Mouse (Mus musculus) MEL (cell line): ENCODE results near the gene 1700001C02Rik.

Experiments
- CHD2 ChIP-seq: IDR thresholded peaks from 2 replicates; pipeline ENCODE4 v1.6.1; 2011; ENCODE audit warnings: low read length, improper control_type of control experiment
- CTCF ChIP-seq, 3 experiments: IDR thresholded peaks in 2 of 3; conservative IDR thresholded peaks in 1 of 3; 2 replicates each; pipeline ENCODE4 v1.5.1; 2011 to 2012; ENCODE audit warnings: low read length in 3 of 3, low read depth in 2 of 3, mild to moderate bottlenecking in 2 of 3, improper control_type of control experiment in 1 of 3, inconsistent platforms in 1 of 3, mixed read lengths in 1 of 3, moderate library complexity in 1 of 3; ENCODE audit not compliant: control insufficient read depth in 1 of 3, insufficient read depth in 1 of 3, poor library complexity in 1 of 3, severe bottlenecking in 1 of 3
- EP300 ChIP-seq, 2 experiments: IDR thresholded peaks; 2 replicates each; pipeline ENCODE4 v1.6.1; 2011; ENCODE audit warnings: improper control_type of control experiment in 2 of 2, low read length in 2 of 2, low read depth in 1 of 2, mild to moderate bottlenecking in 1 of 2
- POLR2A ChIP-seq, 2 experiments: IDR thresholded peaks; 2 replicates each; pipeline ENCODE4 v1.6.1; 2011 to 2012; ENCODE audit warnings: low read length in 2 of 2, mild to moderate bottlenecking in 2 of 2, control low read depth in 1 of 2, improper control_type of control experiment in 1 of 2, low read depth in 1 of 2, moderate library complexity in 1 of 2; ENCODE audit not compliant: control insufficient read depth in 1 of 2, insufficient read depth in 1 of 2, poor library complexity in 1 of 2
- RCOR1 ChIP-seq: IDR thresholded peaks from 2 replicates; pipeline ENCODE4 v1.6.1; 2012; ENCODE audit warnings: low read depth, mild to moderate bottlenecking, inconsistent platforms, low read length, improper control_type of control experiment
- TCF12 ChIP-seq: IDR thresholded peaks from 2 replicates; pipeline ENCODE4 v1.6.1; 2014; ENCODE audit warnings: low read depth, mild to moderate bottlenecking, inconsistent platforms, low read length, improper control_type of control experiment, moderate library complexity

- TF ChIP-seq POLR2A (IDR thresholded peaks at IDR 0.05; ENCODE audit: control insufficient read depth in 1 of 2, insufficient read depth in 1 of 2, low read depth in 1 of 2, low read length in 2 of 2, poor library complexity in 1 of 2), result no peak
- TF ChIP-seq RCOR1, result no peak
- TF ChIP-seq TCF12, result no peak
- TF ChIP-seq CTCF (IDR thresholded peaks at IDR 0.05 in 2 of 3, conservative IDR thresholded peaks at IDR 0.05 in 1 of 3; ENCODE audit: control insufficient read depth in 1 of 3, insufficient read depth in 1 of 3, low read depth in 2 of 3, low read length in 3 of 3, poor library complexity in 1 of 3, severe bottlenecking in 1 of 3), result no peak
- TF ChIP-seq CHD2, result no peak
- no peak for TF ChIP-seq EP300 (IDR thresholded peaks at IDR 0.05; ENCODE audit: low read depth in 1 of 2, low read length in 2 of 2)
These were observed 25.4 kb upstream of the 1700001C02Rik start for GRCm38 (mm10) chr5:30440308-30440906.
